Mouse (Mus musculus) forebrain, postnatal 0 days (tissue): ENCODE data around the gene Trpm2. TPM values are rescaled to one million over a fixed set of nuclear protein-coding genes. Genes with fewer than 3 reads are reported as not detected.
A peak's percentile ranks its signal among the peaks of the same experiment; 100 is the strongest.

Source experiments
- ATAC-seq: fragments of 200-750 bp; cut with Nextera tagmentation; 2 replicates; pipeline ENCODE4 v1.8.0; 2017; ENCODE audit warnings: mild to moderate bottlenecking, moderate library complexity
- DNase-seq: peaks from one replicate; pipeline ENCODE4 v3.0.0-alpha.2; 2015
- H3K27ac ChIP-seq: fragments of 300-500 bp; sonication (generic); 2 replicates; pipeline ENCODE4 v1.5.1; 2014; ENCODE audit warnings: low read depth, mild to moderate bottlenecking, antibody characterized with exemption, low read length, moderate library complexity, mixed read lengths
- H3K27me3 ChIP-seq: fragments of 300-500 bp; sonication (generic); 2 replicates; pipeline ENCODE4 v1.6.1; 2014; ENCODE audit warnings: mild to moderate bottlenecking, low read length, mixed read lengths; ENCODE audit not compliant: insufficient read depth
- H3K36me3 ChIP-seq: fragments of 300-500 bp; sonication (generic); 2 replicates; pipeline ENCODE4 v1.6.1; 2014; ENCODE audit warnings: mild to moderate bottlenecking, moderate library complexity; ENCODE audit not compliant: insufficient read depth
- H3K4me1 ChIP-seq: fragments of 300-500 bp; sonication (generic); 2 replicates; pipeline ENCODE4 v1.6.1; 2014; ENCODE audit warnings: antibody characterized with exemption; ENCODE audit not compliant: insufficient read depth
- H3K4me2 ChIP-seq: fragments of 300-500 bp; sonication (generic); 2 replicates; pipeline ENCODE4 v1.6.1; 2014; ENCODE audit warnings: low read depth, mild to moderate bottlenecking, moderate library complexity
- H3K4me3 ChIP-seq: fragments of 300-500 bp; sonication (generic); 2 replicates; pipeline ENCODE4 v1.5.1; 2014; ENCODE audit warnings: low read depth, low read length, mixed read lengths
- H3K9ac ChIP-seq: fragments of 300-500 bp; sonication (generic); 2 replicates; pipeline ENCODE4 v1.6.1; 2014; ENCODE audit warnings: mild to moderate bottlenecking
- H3K9me3 ChIP-seq: fragments of 300-500 bp; sonication (generic); 2 replicates; pipeline ENCODE4 v1.6.1; 2016; ENCODE audit warnings: low read length
- CTCF ChIP-seq: sonication (generic); IDR thresholded peaks from 2 replicates; pipeline ENCODE4 v1.5.1; 2016; ENCODE audit warnings: antibody characterized with exemption, control low read depth, low read depth
- WGBS: fragments of 180-500 bp; shearing (Covaris S2); extraction: QIAGEN DNeasy Blood & Tissue Kit; methylation state at CpG from one replicate; pipeline ENCODE4 v1.1.7; 2014; 5-methylcytosine and 5-hydroxymethylcytosine counted together
- polyA plus RNA-seq: library from polyadenylated mRNA; unstranded; fragments of >200 nt; fragmentation: Nextera tagmentation; extraction: Ambion mirVana; gene quantifications from 2 replicates; pipeline ENCODE4 v1.2.1, GENCODE M21; 2015
- total RNA-seq: library from RNA; depleted of rRNA; stranded (reverse); fragments of >200 nt; gene quantifications from 2 replicates; pipeline ENCODE4 v1.2.3, GENCODE M21; 2014

Trpm2 gene
- total and polyA plus RNA-seq, 2 experiments from 2014 or later, result 4.5 to 8.7 TPM

- no peak for TF ChIP-seq CTCF
These were observed 43.0 kb downstream of the Trpm2 start for GRCm38 (mm10) chr10:77927375-77927774.

GRCm38 (mm10) chr10:77926140-77926539 is 44.2 kb downstream of the Trpm2 start:
- WGBS, result 40% methylated on average over 7 of the region's 7 CpGs

More at GRCm38 (mm10) chr10:77927375-77927774, 43.0 kb downstream of the Trpm2 start:
- Histone ChIP-seq H3K36me3 (no peaks in the 10 kb centered on the region), H3K27ac (no peak overlapping the region), H3K9me3 (no peaks in the 10 kb centered on the region), H3K4me1 (no peaks in the 10 kb centered on the region), H3K9ac (no peak overlapping the region), H3K4me3 (no peak overlapping the region), H3K27me3 (no peaks in the 10 kb centered on the region), H3K4me2 (no peak overlapping the region)
- ATAC-seq, result no peak
- DNase-seq, result no peak
- WGBS, result 84% methylated on average over 10 of the region's 10 CpGs

GRCm38 (mm10) chr10:77922681-77923080 is 47.7 kb downstream of the Trpm2 start:
- Histone ChIP-seq H3K9me3 (no peaks in the 10 kb centered on the region), H3K4me2 (no peak overlapping the region), H3K9ac (no peak overlapping the region), H3K36me3 (no peaks in the 10 kb centered on the region), H3K27me3 (no peaks in the 10 kb centered on the region), H3K4me3 (no peak overlapping the region), H3K4me1 (no peaks in the 10 kb centered on the region), H3K27ac (no peak overlapping the region)
- ATAC-seq (no peak), DNase-seq (no peak)
- no peak for TF ChIP-seq CTCF
- WGBS, result 59% methylated on average over 4 of the region's 4 CpGs

More at GRCm38 (mm10) chr10:77926140-77926539, 44.2 kb downstream of the Trpm2 start:
- Histone ChIP-seq H3K4me3 (no peak overlapping the region), H3K36me3 (no peaks in the 10 kb centered on the region), H3K9ac (no peak overlapping the region), H3K9me3 (no peaks in the 10 kb centered on the region), H3K4me1 (no peaks in the 10 kb centered on the region), H3K27ac (no peak overlapping the region), H3K4me2 (no peak overlapping the region), H3K27me3 (no peaks in the 10 kb centered on the region)
- ATAC-seq, result no peak
- TF ChIP-seq CTCF, result peak; percentile 44
- peak; percentile 22 for DNase-seq

- Histone ChIP-seq H3K27ac (no peak overlapping the region), H3K36me3 (no peaks in the 10 kb centered on the region), H3K9me3 (no peaks in the 10 kb centered on the region), H3K4me2 (no peak overlapping the region), H3K4me3 (no peak overlapping the region), H3K4me1 (no peaks in the 10 kb centered on the region), H3K27me3 (no peaks in the 10 kb centered on the region), H3K9ac (no peak overlapping the region)
- TF ChIP-seq CTCF, result no peak
- 63% methylated on average over 5 of the region's 5 CpGs for WGBS
- no peak for DNase-seq
- ATAC-seq, result 0 out of 2 replicates have a peak, but pooled peaks have one; percentile 10
These were observed 49.4 kb downstream of the Trpm2 start for GRCm38 (mm10) chr10:77921009-77921408.

GRCm38 (mm10) chr10:77916636-77917335 is 53.6 kb downstream of the Trpm2 start:
- peak; percentile 61 for TF ChIP-seq CTCF
- DNase-seq (no peak), ATAC-seq (no peak)
- Histone ChIP-seq H3K36me3 (no peaks in the 10 kb centered on the region), H3K4me1 (no peaks in the 10 kb centered on the region), H3K4me2 (no peak overlapping the region), H3K4me3 (no peak overlapping the region), H3K9ac (no peak overlapping the region), H3K27me3 (no peaks in the 10 kb centered on the region), H3K27ac (no peak overlapping the region), H3K9me3 (no peaks in the 10 kb centered on the region)
- WGBS, result 49% methylated on average over 8 of the region's 8 CpGs

GRCm38 (mm10) chr10:77913292-77913691 is 57.1 kb downstream of the Trpm2 start:
- no peak overlapping the region for H3K27ac ChIP-seq
- H3K27me3 ChIP-seq, result no peaks in the 10 kb centered on the region
- no peak overlapping the region for H3K4me3 ChIP-seq
- H3K9me3 ChIP-seq, result no peaks in the 10 kb centered on the region
- H3K9ac ChIP-seq, result no peak overlapping the region
- 70% methylated on average over 4 of the region's 4 CpGs for WGBS
- DNase-seq (no peak), ATAC-seq (no peak)
- no peaks in the 10 kb centered on the region for H3K36me3 ChIP-seq
- no peak overlapping the region for H3K4me2 ChIP-seq
- no peaks in the 10 kb centered on the region for H3K4me1 ChIP-seq
- no peak for TF ChIP-seq CTCF

- ATAC-seq (no peak), DNase-seq (no peak)
- Histone ChIP-seq H3K4me2 (no peak overlapping the region), H3K27me3 (no peaks in the 10 kb centered on the region), H3K27ac (no peak overlapping the region), H3K9ac (no peak overlapping the region), H3K4me3 (no peak overlapping the region), H3K4me1 (no peaks in the 10 kb centered on the region), H3K9me3 (no peaks in the 10 kb centered on the region), H3K36me3 (no peaks in the 10 kb centered on the region)
- 59% methylated on average over 7 of the region's 7 CpGs for WGBS
- no peak for TF ChIP-seq CTCF
These were observed 57.8 kb downstream of the Trpm2 start for GRCm38 (mm10) chr10:77912605-77913004.
